Mouse (Mus musculus): ENCODE measurements around the gene Rhno1. TPM values are rescaled to one million over a fixed set of nuclear protein-coding genes. Genes with fewer than 3 reads are reported as not detected.

Rhno1 gene
- total and polyA plus RNA-seq, 3 experiments: 18.5 to 60.0 (median 28.7) TPM

DNA sequence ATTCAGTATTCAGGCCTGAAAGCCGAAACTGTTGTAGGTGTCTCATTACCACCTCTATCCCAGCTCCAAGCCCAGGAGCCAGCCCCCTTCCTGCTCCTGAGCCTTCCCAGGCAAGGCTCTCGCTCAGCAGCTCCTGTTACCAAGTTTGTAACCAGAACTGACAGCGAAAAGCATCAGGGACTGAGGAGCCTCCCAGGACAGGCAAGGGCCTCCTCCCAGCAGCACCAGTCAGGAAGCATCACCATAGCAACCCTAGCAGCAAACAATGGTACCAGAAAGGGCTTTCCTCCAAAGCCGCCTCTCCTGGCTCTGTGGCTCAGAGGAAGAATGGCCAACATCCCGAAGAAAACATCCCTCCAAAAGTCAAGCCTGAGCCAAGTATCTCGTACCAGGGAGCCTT, 12.5 kb upstream of the Rhno1 start, which contains the start of the genes Tex52 and Gm44596:
TSS of gene Tex52 (plus strand) at position 265 of the 400 bp plus-strand sequence.
TSS of gene Gm44596 (plus strand) at position 312 of the 400 bp plus-strand sequence.
- no peak within 1 kb of the TSS for H3K9ac ChIP-seq (ENCODE audit: insufficient read depth, low read depth)
- dilution Hi-C loops (cut with MboI; ENCODE audit: extremely low pct_ligation_motif_present, extremely low pct_unique_long_range_greater_than_20kb, low sequenced_read_pairs): no loop called here

GRCm38 (mm10) chr6:128370040-128370439, 7.3 kb upstream of the Rhno1 start:
- Histone ChIP-seq H3K36me3 (replicated peaks in 1 of 2; ENCODE audit: control insufficient read depth in 1 of 2, insufficient read depth in 1 of 2, low read length in 1 of 2) (peaks cover 85 to 96% of the 10 kb centered on the region in 2 experiments), H3K9me3 (replicated peaks; ENCODE audit: low read length) (no peaks in the 10 kb centered on the region), H3K27ac (ENCODE audit: insufficient read depth, low read depth) (no peak overlapping the region), H3K4me2 (ENCODE audit: insufficient read depth, low read depth, poor library complexity, severe bottlenecking) (no peak overlapping the region), H3K4me3 (replicated peaks in 1 of 3; ENCODE audit: low read depth in 2 of 3, low read length in 2 of 3, poor library complexity in 1 of 3) (no peak overlapping the region), H3K79me2 (replicated peaks; ENCODE audit: control insufficient read depth, extremely low read depth, insufficient read depth, poor library complexity, severe bottlenecking) (peaks cover 3% of the 10 kb centered on the region; the same call in 1 of the 2 replicates), H3K4me1 (ENCODE audit: control insufficient read depth in 1 of 2, insufficient read depth in 2 of 2) (peaks cover 0 to 14% of the 10 kb centered on the region in 2 experiments), H3K9ac (ENCODE audit: insufficient read depth, low read depth) (no peak overlapping the region), H3K27me3 (replicated peaks) (no peaks in the 10 kb centered on the region)
- dilution Hi-C loops (cut with MboI; ENCODE audit: extremely low pct_ligation_motif_present, extremely low pct_unique_long_range_greater_than_20kb, low sequenced_read_pairs) (no loop called here), in situ Hi-C loops (cut with MboI; ENCODE audit: low pct_ligation_motif_present, low pct_unique_long_range_greater_than_20kb, low sequenced_read_pairs) (no loop called here)
- TF ChIP-seq POLR2A (IDR thresholded peaks at IDR 0.05; ENCODE audit: low read depth, low read length): no peak
- TF ChIP-seq E2F4 (IDR thresholded peaks at IDR 0.05; ENCODE audit: insufficient replicate concordance, low read depth, low read length): no peak
- TF ChIP-seq MAZ (IDR thresholded peaks at IDR 0.05; ENCODE audit: low read depth, low read length): no peak
- no peak for TF ChIP-seq ZMIZ1 (IDR thresholded peaks at IDR 0.05; ENCODE audit: low read depth, low read length)
- no peak for TF ChIP-seq IRF4 (IDR thresholded peaks at IDR 0.05; ENCODE audit: low read depth, low read length)
- TF ChIP-seq MXI1 (IDR thresholded peaks at IDR 0.05; ENCODE audit: low read depth, low read length): no peak
- no peak for TF ChIP-seq NRF1 (IDR thresholded peaks at IDR 0.05; ENCODE audit: low read depth, low read length)
- TF ChIP-seq UBTF (IDR thresholded peaks at IDR 0.05; ENCODE audit: low read depth, low read length): no peak
- no peak for TF ChIP-seq PAX5 (IDR thresholded peaks at IDR 0.05; ENCODE audit: low read length)
- no peak for TF ChIP-seq POLR2AphosphoS2 (IDR thresholded peaks at IDR 0.05; ENCODE audit: low read depth, low read length)
- TF ChIP-seq ELF1 (IDR thresholded peaks at IDR 0.05; ENCODE audit: low read depth, low read length): no peak
- no peak for TF ChIP-seq MAFK (IDR thresholded peaks at IDR 0.05; ENCODE audit: insufficient replicate concordance, low read length)
- TF ChIP-seq BHLHE40 (IDR thresholded peaks at IDR 0.05; ENCODE audit: low read depth, low read length): no peak
- no peak for TF ChIP-seq USF1 (IDR thresholded peaks at IDR 0.05; ENCODE audit: low read depth, low read length)
- no peak for TF ChIP-seq TCF12 (IDR thresholded peaks at IDR 0.05; ENCODE audit: low read depth, low read length)
- TF ChIP-seq USF2 (conservative IDR thresholded peaks at IDR 0.05; ENCODE audit: low read depth, low read length): no peak
- no peak for TF ChIP-seq KAT2A (IDR thresholded peaks at IDR 0.05; ENCODE audit: insufficient replicate concordance, low read length)
- no peak for TF ChIP-seq JUND (conservative IDR thresholded peaks at IDR 0.05; ENCODE audit: low read depth, low read length)
- no peak for DNase-seq (ENCODE audit: extremely low read depth)

More for the DNA sequence above, 12.5 kb upstream of the Rhno1 start, which contains the start of the genes Tex52 and Gm44596:
- Histone ChIP-seq H3K27ac (ENCODE audit: insufficient read depth, low read depth) (no peak within 1 kb of the TSS), H3K79me2 (replicated peaks; ENCODE audit: control insufficient read depth, extremely low read depth, insufficient read depth, poor library complexity, severe bottlenecking) (no peaks in the 10 kb centered on the region), H3K36me3 (replicated peaks in 1 of 2; ENCODE audit: control insufficient read depth in 1 of 2, insufficient read depth in 1 of 2, low read length in 1 of 2) (peaks cover 50 to 66% of the 10 kb centered on the region in 2 experiments), H3K4me1 (ENCODE audit: control insufficient read depth in 1 of 2, insufficient read depth in 2 of 2) (peaks cover 0 to 6% of the 10 kb centered on the region in 2 experiments; a peak in 2 of 4 replicates), H3K4me2 (ENCODE audit: insufficient read depth, low read depth, poor library complexity, severe bottlenecking) (no peak within 1 kb of the TSS), H3K4me3 (replicated peaks in 1 of 3; ENCODE audit: low read depth in 2 of 3, low read length in 2 of 3, poor library complexity in 1 of 3) (no peak within 1 kb of the TSS), H3K9me3 (replicated peaks; ENCODE audit: low read length) (no peaks in the 10 kb centered on the region), H3K27me3 (replicated peaks) (no peaks in the 10 kb centered on the region)
- TF ChIP-seq EP300 (IDR thresholded peaks at IDR 0.05; ENCODE audit: low read length) (no peak), NRF1 (IDR thresholded peaks at IDR 0.05; ENCODE audit: low read depth, low read length) (no peak), ZNF384 (IDR thresholded peaks at IDR 0.05; ENCODE audit: low read depth, low read length) (no peak), MAX (IDR thresholded peaks at IDR 0.05; ENCODE audit: low read length) (no peak), E2F4 (IDR thresholded peaks at IDR 0.05; ENCODE audit: insufficient replicate concordance, low read depth, low read length) (no peak), JUN (IDR thresholded peaks at IDR 0.05; ENCODE audit: insufficient read depth, low read depth, low read length) (no peak), ELF1 (IDR thresholded peaks at IDR 0.05; ENCODE audit: low read depth, low read length) (no peak), MYC (IDR thresholded peaks at IDR 0.05; ENCODE audit: low read depth, low read length) (no peak), UBTF (IDR thresholded peaks at IDR 0.05; ENCODE audit: low read depth, low read length) (no peak), ZC3H11A (IDR thresholded peaks at IDR 0.05; ENCODE audit: low read depth, low read length) (no peak), RAD21 (IDR thresholded peaks at IDR 0.05; ENCODE audit: low read depth, low read length) (no peak), POLR2AphosphoS2 (IDR thresholded peaks at IDR 0.05; ENCODE audit: low read depth, low read length) (no peak), TCF12 (IDR thresholded peaks at IDR 0.05; ENCODE audit: low read depth, low read length) (no peak), TBP (conservative IDR thresholded peaks at IDR 0.05; ENCODE audit: low read depth, low read length) (no peak), JUND (conservative IDR thresholded peaks at IDR 0.05; ENCODE audit: low read depth, low read length) (no peak), CHD1 (IDR thresholded peaks at IDR 0.05; ENCODE audit: low read depth, low read length) (no peak), BHLHE40 (IDR thresholded peaks at IDR 0.05; ENCODE audit: low read depth, low read length) (no peak), CHD2 (IDR thresholded peaks at IDR 0.05; ENCODE audit: low read length) (no peak)
- no peak for DNase-seq (ENCODE audit: extremely low read depth)
- in situ Hi-C loops (cut with MboI; ENCODE audit: low pct_ligation_motif_present, low pct_unique_long_range_greater_than_20kb, low sequenced_read_pairs): no loop called here

Data from CH12.LX (cell line).